Mouse (Mus musculus): ENCODE measurements around the gene 9130409I23Rik.

Gene 9130409I23Rik

GRCm38 (mm10) chr1:181050937-181051336 lies at the start of gene 9130409I23Rik:
Gene 9130409I23Rik (plus strand): TSS chr1:181051237.
- no peak for DNase-seq

- DNase-seq: no peak
Observed at GRCm38 (mm10) chr1:181001621-181002020, 49.4 kb upstream of the 9130409I23Rik start.

- no peak for DNase-seq
Observed at GRCm38 (mm10) chr1:181003790-181004189, 47.2 kb upstream of the 9130409I23Rik start.

GRCm38 (mm10) chr1:181005331-181005730 lies 45.7 kb upstream of the 9130409I23Rik start:
- DNase-seq: no peak

GRCm38 (mm10) chr1:181007831-181008230 lies 43.2 kb upstream of the 9130409I23Rik start:
- no peak for DNase-seq

GRCm38 (mm10) chr1:181008266-181008665 lies 42.8 kb upstream of the 9130409I23Rik start:
- DNase-seq: no peak

- DNase-seq: no peak
Observed at GRCm38 (mm10) chr1:181009011-181009590, 41.9 kb upstream of the 9130409I23Rik start.

GRCm38 (mm10) chr1:181009754-181010153 lies 41.3 kb upstream of the 9130409I23Rik start:
- peak; percentile 71 to 78 for DNase-seq

GRCm38 (mm10) chr1:181010171-181010932 lies 40.7 kb upstream of the 9130409I23Rik start:
- DNase-seq: no peak

- no peak for DNase-seq
Observed at GRCm38 (mm10) chr1:181011601-181012000, 39.4 kb upstream of the 9130409I23Rik start.

- DNase-seq: no peak
Observed at GRCm38 (mm10) chr1:181012416-181012815, 38.6 kb upstream of the 9130409I23Rik start.

GRCm38 (mm10) chr1:181013446-181013845 lies 37.6 kb upstream of the 9130409I23Rik start:
- no peak for DNase-seq

- peak; percentile 62 to 67 for DNase-seq
Observed at GRCm38 (mm10) chr1:181014731-181015500, 36.1 kb upstream of the 9130409I23Rik start.

GRCm38 (mm10) chr1:181015558-181015957 lies 35.5 kb upstream of the 9130409I23Rik start:
- peak; percentile 35 to 45 for DNase-seq

GRCm38 (mm10) chr1:181016045-181016444 lies 35.0 kb upstream of the 9130409I23Rik start:
- no peak for DNase-seq

GRCm38 (mm10) chr1:181016532-181017131 lies 34.4 kb upstream of the 9130409I23Rik start:
- DNase-seq: peak; percentile 74 to 83

- DNase-seq: peak; percentile 85
Observed at GRCm38 (mm10) chr1:181017212-181017711, 33.8 kb upstream of the 9130409I23Rik start.

GRCm38 (mm10) chr1:181017890-181018420 lies 33.1 kb upstream of the 9130409I23Rik start:
- DNase-seq: peak in 1 of 2 experiments; percentile 13

- no peak for DNase-seq
Observed at GRCm38 (mm10) chr1:181020756-181021487, 30.1 kb upstream of the 9130409I23Rik start, which contains the start of gene Ephx1. Gene Ephx1 (minus strand): TSS chr1:181020904.

GRCm38 (mm10) chr1:181021488-181021865 lies 29.6 kb upstream of the 9130409I23Rik start:
- DNase-seq: no peak

GRCm38 (mm10) chr1:181022265-181022664 lies 28.8 kb upstream of the 9130409I23Rik start:
- DNase-seq: peak; percentile 72 to 79

Data from cerebellum, adult 18-20 months (tissue).